25 mouse cellular contexts compared by ENCODE assay signal in the genomic region with DNA sequence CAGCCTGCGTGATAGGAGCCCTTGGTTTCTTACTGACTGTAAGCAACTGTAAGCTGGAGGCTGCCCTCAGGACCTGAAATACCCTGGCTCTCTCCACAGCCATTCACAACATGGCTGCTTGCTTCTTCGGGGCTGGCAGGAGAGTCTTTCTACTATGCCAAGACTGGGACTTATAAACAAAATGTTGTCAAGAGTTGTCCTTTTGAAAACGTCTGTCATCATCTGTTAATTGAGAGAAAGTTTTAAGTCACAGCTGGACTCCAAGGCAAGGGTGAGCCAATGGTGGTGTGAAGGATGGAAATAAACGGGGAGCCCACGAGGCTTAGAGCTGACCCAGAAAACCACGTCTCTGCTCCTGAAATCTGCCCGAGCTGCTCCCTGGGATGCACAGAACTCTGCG.
"Had no signal": no experiment of that assay in that cellular context is flagged by ENCODE, and none has a peak within 500 bp of the region (broad histone marks: within the 10 kb centered on the region; RNA-seq: fewer than 3 reads in every experiment).

No protein-coding gene starts in this region.

- H3K27me3 ChIP-seq: limb, embryonic 12.5 days; limb, embryonic 15.5 days; megakaryocyte, embryonic 14.5 days; midbrain, embryonic 13.5 days; neural tube, embryonic 13.5 days had no signal

- ATAC-seq: intestine, postnatal 0 days; liver, postnatal 0 days; midbrain, embryonic 13.5 days; midbrain, embryonic 16.5 days had no signal

- H3K4me1 ChIP-seq: limb, embryonic 12.5 days; limb, embryonic 15.5 days; megakaryocyte, embryonic 14.5 days had no signal

- DNase-seq: kidney, adult 2 months; kidney, postnatal 25 days; layer of hippocampus, adult 9-11 months; layer of hippocampus, postnatal 36 days; left cerebral cortex, postnatal 4 days; liver, postnatal 0 days; retina, postnatal 1 day; right cerebral cortex, postnatal 25 days; spleen, adult 18-20 months; thymus, adult 18-20 months; thymus, postnatal 36 days had no signal

- H3K9ac ChIP-seq: limb, embryonic 12.5 days; limb, embryonic 15.5 days; liver, embryonic 14.5 days; liver, postnatal 0 days; midbrain, embryonic 13.5 days; neural tube, embryonic 13.5 days had no signal

- H3K4me2 ChIP-seq: limb, embryonic 12.5 days; limb, embryonic 15.5 days; liver, embryonic 11.5 days; midbrain, embryonic 13.5 days; neural tube, embryonic 13.5 days had no signal

- H3K4me3 ChIP-seq: layer of hippocampus, adult 2 months; left cerebral cortex, adult 2 months; limb, embryonic 12.5 days; limb, embryonic 15.5 days; megakaryocyte, embryonic 14.5 days; midbrain, embryonic 10.5 days; midbrain, embryonic 13.5 days; myocyte; neural tube, embryonic 13.5 days had no signal

- H3K27ac ChIP-seq: kidney, postnatal 0 days; layer of hippocampus, adult 2 months; left cerebral cortex, adult 2 months; limb, embryonic 12.5 days; limb, embryonic 15.5 days; liver, embryonic 14.5 days; midbrain, embryonic 10.5 days; midbrain, embryonic 13.5 days; neural tube, embryonic 13.5 days had no signal

- H3K36me3 ChIP-seq: limb, embryonic 12.5 days; limb, embryonic 15.5 days; midbrain, embryonic 10.5 days; midbrain, embryonic 13.5 days; neural tube, embryonic 13.5 days had no signal

- H3K9me3 ChIP-seq: limb, embryonic 12.5 days; limb, embryonic 15.5 days; megakaryocyte, embryonic 14.5 days; midbrain, embryonic 10.5 days; midbrain, embryonic 13.5 days; neural tube, embryonic 13.5 days had no signal
